Mouse (Mus musculus) embryonic facial prominence, embryonic 10.5 days (tissue): Measurements from ENCODE around the gene Prss38. TPM values are rescaled to one million over a fixed set of nuclear protein-coding genes. Genes with fewer than 3 reads are reported as not detected.

ENCODE experiments used
- DNase-seq: peaks from one replicate; pipeline ENCODE4 v3.0.0-alpha.2; 2017; ENCODE audit warnings: low spot score
- H3K27ac ChIP-seq: fragments of 300-500 bp; sonication (generic); replicated peaks from 2 replicates; pipeline ENCODE4 v1.5.1; 2016; ENCODE audit warnings: mild to moderate bottlenecking
- H3K27me3 ChIP-seq: fragments of 300-500 bp; sonication (generic); replicated peaks from 2 replicates; pipeline ENCODE4 v1.6.1; 2016; ENCODE audit warnings: low read depth, mild to moderate bottlenecking; ENCODE audit not compliant: poor library complexity, severe bottlenecking
- H3K36me3 ChIP-seq: fragments of 300-500 bp; sonication (generic); replicated peaks from 2 replicates; pipeline ENCODE4 v1.6.1; 2016; ENCODE audit warnings: mild to moderate bottlenecking, moderate library complexity
- H3K4me1 ChIP-seq: fragments of 300-500 bp; sonication (generic); 2 replicates; pipeline ENCODE4 v1.6.1; 2016
- H3K4me3 ChIP-seq: fragments of 300-500 bp; sonication (generic); 2 replicates; pipeline ENCODE4 v1.5.1; 2016; ENCODE audit warnings: mild to moderate bottlenecking, moderate library complexity
- H3K9me3 ChIP-seq: fragments of 300-500 bp; sonication (generic); 2 replicates; pipeline ENCODE4 v1.6.1; 2016; ENCODE audit warnings: mild to moderate bottlenecking
- WGBS: fragments of 180-500 bp; shearing (Covaris S2); methylation state at CpG from one replicate; pipeline ENCODE4 v1.1.7; 2016; 5-methylcytosine and 5-hydroxymethylcytosine counted together
- microRNA-seq: library from miRNA; unstranded; fragments of <30 nt; microRNA quantifications from one replicate; pipeline ENCODE4, GENCODE M21; 2017
- polyA plus RNA-seq: library from polyadenylated mRNA; unstranded; fragments of >200 nt; fragmentation: Nextera tagmentation; extraction: Ambion mirVana; gene quantifications from 2 replicates; pipeline ENCODE4 v1.2.1, GENCODE M21; 2016

Prss38 gene
- polyA plus RNA-seq, 1 experiment from 2014 or later = not detected

DNA sequence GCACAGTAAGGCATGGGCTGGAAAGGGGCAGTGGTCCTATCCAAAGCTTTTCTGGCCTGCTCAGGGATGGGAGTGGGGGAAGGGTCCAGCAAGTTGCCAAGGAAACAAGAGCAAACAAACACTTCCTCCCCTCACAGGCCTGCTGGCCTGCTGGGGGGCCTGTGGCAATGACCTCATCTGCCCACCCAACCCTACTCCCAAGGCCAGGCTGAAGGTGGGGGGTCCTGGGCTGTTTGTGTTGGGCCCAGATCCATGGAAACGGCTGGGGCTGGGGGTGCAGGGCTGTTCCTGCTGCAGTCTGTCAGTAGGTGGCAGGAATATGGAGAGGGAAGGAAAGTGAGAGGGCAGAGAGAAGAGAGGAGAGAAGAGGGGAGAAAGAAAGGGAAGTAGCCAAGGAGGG lies 39.1 kb downstream of the Prss38 start:
- Histone ChIP-seq H3K9me3 (no peaks in the 10 kb centered on the region), H3K36me3 (no peaks in the 10 kb centered on the region), H3K27me3 (peaks cover 15% of the 10 kb centered on the region), H3K4me3 (no peak overlapping the region), H3K4me1 (peaks cover 37% of the 10 kb centered on the region), H3K27ac (peak overlapping the region; percentile 35)
- peak; percentile 72 for DNase-seq
- WGBS = 19% methylated on average over 1 of the region's 1 CpGs

DNA sequence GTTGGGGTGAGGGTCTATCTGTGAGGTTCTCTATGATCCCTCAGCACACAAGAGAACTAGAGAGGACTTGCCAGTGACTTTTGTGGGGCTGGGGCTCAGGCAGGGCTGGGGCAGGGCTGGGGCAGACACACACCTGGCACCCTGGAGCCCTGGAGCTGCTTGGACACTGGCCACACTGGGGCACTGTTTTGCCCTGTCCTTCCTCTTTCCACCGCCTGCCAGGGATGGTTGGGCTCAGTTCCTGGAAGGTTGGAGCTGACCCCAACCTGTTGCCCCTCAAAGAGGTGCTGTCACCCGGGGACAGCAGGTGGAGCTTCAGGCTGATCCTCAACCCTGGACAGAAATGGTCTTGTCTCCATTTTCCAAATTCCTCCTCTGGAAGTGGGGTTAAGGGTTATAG lies 39.5 kb downstream of the Prss38 start:
- peaks cover 41% of the 10 kb centered on the region for H3K4me1 ChIP-seq
- 48% methylated on average over 2 of the region's 2 CpGs for WGBS
- H3K36me3 ChIP-seq = no peaks in the 10 kb centered on the region
- peak overlapping the region; percentile 35 for H3K27ac ChIP-seq
- H3K27me3 ChIP-seq = peaks cover 19% of the 10 kb centered on the region
- DNase-seq = no peak
- no peaks in the 10 kb centered on the region for H3K9me3 ChIP-seq
- H3K4me3 ChIP-seq = no peak overlapping the region

DNA sequence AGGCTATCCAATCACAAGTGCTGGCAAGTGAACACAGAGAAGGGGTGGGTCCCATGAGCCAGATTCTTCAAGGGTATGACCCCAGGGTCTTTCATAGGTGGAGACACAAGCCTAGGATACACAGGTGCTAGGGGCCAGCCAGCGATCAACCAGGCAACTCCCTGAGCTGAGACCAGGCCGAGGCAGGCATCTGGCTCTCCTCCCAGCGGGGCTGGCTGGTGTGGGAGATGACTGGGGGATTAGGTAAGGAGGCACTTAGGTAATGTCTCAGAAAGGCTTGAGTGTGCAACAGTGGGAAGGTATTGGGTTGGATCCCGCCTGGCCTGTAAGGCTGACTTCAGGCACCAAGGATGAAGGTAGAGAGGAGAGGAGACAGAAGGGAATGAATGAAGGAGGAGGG lies 40.3 kb downstream of the Prss38 start:
- H3K4me1 ChIP-seq = peaks cover 49% of the 10 kb centered on the region
- whole genome bisulfite sequencing = 85% methylated on average over 4 of the region's 4 CpGs
- peak overlapping the region; percentile 40; the same call in 1 of the 2 replicates for H3K27ac ChIP-seq
- no peaks in the 10 kb centered on the region for H3K9me3 ChIP-seq
- no peak for DNase-seq
- H3K27me3 ChIP-seq = peaks cover 27% of the 10 kb centered on the region
- H3K36me3 ChIP-seq = no peaks in the 10 kb centered on the region
- no peak overlapping the region for H3K4me3 ChIP-seq

DNA sequence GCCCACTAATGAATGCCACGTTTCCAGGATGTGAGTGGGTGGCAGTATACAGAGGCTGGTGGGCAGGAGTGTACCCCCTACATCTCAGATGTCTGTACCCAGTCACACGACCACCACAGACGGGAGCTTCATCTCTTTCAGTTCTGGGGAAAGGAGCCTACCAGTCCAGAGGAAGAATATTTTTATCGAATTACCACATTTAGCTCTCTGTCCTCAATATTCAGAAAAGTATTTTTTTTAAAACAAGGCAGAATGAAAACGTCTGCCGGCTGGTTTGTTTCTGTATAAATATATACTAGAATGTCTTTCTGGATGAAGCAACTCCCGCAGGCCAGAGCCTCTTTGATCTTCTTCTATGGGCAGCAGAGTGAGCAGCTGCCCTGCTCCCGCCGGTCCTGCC lies 42.5 kb downstream of the Prss38 start:
- DNase-seq = no peak
- H3K4me3 ChIP-seq = no peak overlapping the region
- H3K36me3 ChIP-seq = no peaks in the 10 kb centered on the region
- 56% methylated on average over 9 of the region's 9 CpGs for WGBS
- peaks cover 66% of the 10 kb centered on the region for H3K4me1 ChIP-seq
- no peaks in the 10 kb centered on the region for H3K9me3 ChIP-seq
- H3K27me3 ChIP-seq = peaks cover 40% of the 10 kb centered on the region
- no peak overlapping the region for H3K27ac ChIP-seq

DNA sequence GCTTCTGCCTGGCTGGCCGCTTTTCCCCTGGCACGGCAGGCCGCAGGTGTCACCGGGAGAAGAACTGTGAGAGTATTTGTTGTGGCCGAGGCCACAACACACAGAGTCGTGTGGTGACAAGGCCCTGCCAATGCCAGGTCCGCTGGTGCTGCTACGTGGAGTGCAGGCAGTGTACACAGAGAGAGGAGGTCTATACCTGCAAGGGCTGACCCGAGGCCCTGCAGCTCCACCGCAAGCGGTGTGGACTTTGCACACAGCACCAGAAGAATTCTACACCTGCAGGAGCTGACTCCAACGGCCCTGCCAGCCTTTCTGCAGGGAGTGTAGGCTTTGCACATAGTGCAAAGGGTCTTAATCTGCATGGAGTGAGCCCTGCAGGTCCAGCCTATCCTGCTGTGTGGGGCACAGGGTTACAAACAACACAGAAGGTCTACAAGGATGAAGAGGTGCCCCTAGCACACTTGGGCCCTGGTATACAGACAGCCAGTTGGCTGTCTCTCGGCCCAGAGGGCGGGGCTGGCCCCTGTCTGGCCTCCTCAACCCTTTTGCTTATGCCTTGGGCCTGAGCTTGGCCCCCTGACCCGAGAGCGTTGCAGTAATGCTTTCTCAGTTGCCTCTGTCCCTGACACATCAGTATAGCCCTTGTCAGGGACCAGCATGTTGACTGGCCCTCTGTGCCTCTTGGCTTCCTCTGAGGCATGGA lies 44.1 kb downstream of the Prss38 start:
- no peaks in the 10 kb centered on the region for H3K9me3 ChIP-seq
- H3K27me3 ChIP-seq = peaks cover 40% of the 10 kb centered on the region
- WGBS = 82% methylated on average over 16 of the region's 16 CpGs
- no peaks in the 10 kb centered on the region for H3K36me3 ChIP-seq
- no peak overlapping the region for H3K27ac ChIP-seq
- no peak for DNase-seq
- H3K4me1 ChIP-seq = peaks cover 58% of the 10 kb centered on the region
- no peak overlapping the region for H3K4me3 ChIP-seq

DNA sequence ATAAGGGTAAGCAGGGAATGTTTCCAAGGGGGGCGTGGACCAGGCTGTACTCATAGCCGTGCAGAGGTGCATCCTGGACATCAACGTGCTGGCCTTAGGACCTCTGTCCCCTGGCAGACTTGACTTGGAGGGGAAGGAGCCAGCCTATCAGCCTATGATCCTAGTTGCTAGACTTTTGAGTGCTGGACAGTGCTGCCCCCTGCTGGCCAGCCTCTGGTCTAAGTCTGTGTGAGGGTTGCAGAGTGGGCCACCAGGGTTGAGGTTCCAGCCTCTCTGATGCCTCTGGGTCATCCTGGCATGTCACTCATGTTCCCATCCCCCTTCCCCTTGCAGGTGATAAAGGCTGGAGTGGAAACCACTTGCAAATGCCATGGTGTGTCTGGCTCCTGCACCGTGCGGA lies 44.9 kb downstream of the Prss38 start:
- DNase-seq = peak; percentile 84
- Histone ChIP-seq H3K36me3 (no peaks in the 10 kb centered on the region), H3K9me3 (no peaks in the 10 kb centered on the region), H3K4me1 (peaks cover 50% of the 10 kb centered on the region), H3K27ac (no peak overlapping the region), H3K4me3 (no peak overlapping the region), H3K27me3 (peaks cover 40% of the 10 kb centered on the region)
- 42% methylated on average over 5 of the region's 5 CpGs for WGBS

DNA sequence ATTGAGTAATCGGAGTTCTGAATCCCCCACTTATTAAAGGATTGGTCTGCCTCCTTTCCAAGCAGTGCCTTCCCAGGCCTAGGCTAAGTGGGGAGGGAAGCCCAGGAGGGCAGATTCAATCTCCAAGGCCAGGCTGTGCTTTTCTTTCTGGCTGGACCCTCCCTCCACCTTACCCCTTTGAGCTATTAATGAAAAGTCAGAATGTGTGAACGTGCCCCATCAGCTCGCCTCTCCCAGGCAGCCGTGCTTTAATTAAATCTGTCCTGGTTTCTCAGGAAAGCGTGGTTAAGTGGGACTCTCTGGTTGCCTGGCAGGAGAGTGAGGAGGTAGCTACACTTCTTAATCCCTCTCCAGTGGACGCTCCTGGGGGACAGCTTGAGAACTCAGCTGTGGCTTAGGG lies 45.8 kb downstream of the Prss38 start:
- no peak for DNase-seq

DNA sequence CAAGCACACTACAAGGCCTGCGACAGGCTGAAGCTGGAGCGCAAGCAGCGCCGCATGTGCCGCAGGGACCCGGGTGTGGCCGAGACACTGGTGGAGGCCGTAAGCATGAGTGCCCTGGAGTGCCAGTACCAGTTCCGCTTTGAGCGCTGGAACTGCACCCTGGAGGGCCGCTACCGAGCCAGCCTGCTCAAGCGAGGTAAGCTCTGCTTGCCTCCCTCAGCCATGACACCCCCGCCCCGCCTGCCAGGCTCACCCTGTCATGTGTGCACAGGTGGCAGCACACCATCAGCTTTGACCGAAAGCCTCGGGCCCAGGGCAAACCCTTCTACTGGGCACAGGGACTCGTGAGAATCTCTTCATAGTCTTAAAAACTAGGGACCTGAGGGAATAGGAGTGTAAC lies 47.8 kb downstream of the Prss38 start:
- 89% methylated on average over 18 of the region's 18 CpGs for WGBS
- Histone ChIP-seq H3K4me3 (no peak overlapping the region), H3K36me3 (no peaks in the 10 kb centered on the region), H3K9me3 (no peaks in the 10 kb centered on the region), H3K27ac (no peak overlapping the region; the same call in 1 of the 2 replicates), H3K4me1 (peaks cover 40% of the 10 kb centered on the region), H3K27me3 (peaks cover 38% of the 10 kb centered on the region)
- DNase-seq = no peak

More for the DNA sequence above, 45.8 kb downstream of the Prss38 start:
- Histone ChIP-seq H3K9me3 (no peaks in the 10 kb centered on the region), H3K4me3 (no peak overlapping the region), H3K4me1 (peaks cover 49% of the 10 kb centered on the region), H3K27ac (peak overlapping the region; percentile 69), H3K27me3 (peaks cover 40% of the 10 kb centered on the region), H3K36me3 (no peaks in the 10 kb centered on the region)
- 11% methylated on average over 6 of the region's 6 CpGs for WGBS

DNA sequence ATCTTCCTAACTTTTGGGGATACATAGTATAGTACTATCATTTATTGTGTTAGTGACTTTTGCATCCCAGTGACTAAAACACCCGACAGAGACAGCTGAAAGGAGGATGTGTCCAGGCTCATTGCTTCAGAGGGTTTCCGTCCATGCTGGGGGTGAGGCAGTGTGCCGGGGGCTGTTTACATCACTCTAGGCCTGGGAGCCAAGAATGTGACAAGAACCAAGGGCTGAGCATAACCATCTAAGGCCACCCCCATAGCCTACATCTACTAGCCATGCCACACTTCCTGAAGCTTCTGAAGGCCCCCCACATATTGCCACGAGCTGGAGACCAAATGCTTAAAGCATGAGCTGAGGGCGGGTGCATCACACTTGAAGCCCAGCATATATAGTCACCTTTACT lies 50.7 kb downstream of the Prss38 start:
- no peak for DNase-seq
- Histone ChIP-seq H3K27me3 (peaks cover 13% of the 10 kb centered on the region), H3K4me1 (peaks cover 19% of the 10 kb centered on the region), H3K9me3 (no peaks in the 10 kb centered on the region), H3K36me3 (no peaks in the 10 kb centered on the region), H3K4me3 (no peak overlapping the region), H3K27ac (no peak overlapping the region)
- 78% methylated on average over 5 of the region's 5 CpGs for WGBS

DNA sequence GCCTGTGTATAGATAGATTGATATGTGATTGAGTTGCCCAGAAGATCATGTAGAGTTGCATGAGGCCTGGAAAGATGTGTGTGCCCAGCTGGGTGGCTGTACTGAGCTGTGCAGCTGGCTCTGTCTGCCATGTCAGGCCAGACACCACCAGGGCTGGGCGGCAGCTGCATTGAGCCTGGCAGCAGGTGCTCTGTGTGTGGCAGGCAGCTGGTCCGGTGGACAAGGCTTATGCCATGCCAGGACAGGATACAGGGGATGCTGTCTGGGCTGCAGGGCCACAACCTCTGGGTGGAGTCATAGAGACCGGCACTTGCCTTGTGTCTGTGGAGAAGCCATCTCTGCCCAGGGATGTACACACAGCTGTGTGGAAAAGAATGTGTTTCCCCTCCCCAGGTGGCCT lies 52.5 kb downstream of the Prss38 start:
- Histone ChIP-seq H3K36me3 (no peaks in the 10 kb centered on the region), H3K27ac (no peak overlapping the region), H3K9me3 (no peaks in the 10 kb centered on the region), H3K27me3 (peaks cover 8% of the 10 kb centered on the region; the same call in 1 of the 2 replicates), H3K4me1 (peaks cover 4% of the 10 kb centered on the region; the same call in 1 of the 2 replicates), H3K4me3 (no peak overlapping the region)
- WGBS = 86% methylated on average over 3 of the region's 3 CpGs
- DNase-seq = no peak

Small RNA genes lying within 50 kb of the gene (microRNA-seq; reads per million reads assigned to microRNA genes)
- gene Gm24756 = not detected

Other genes starting within 250 kb of the Prss38 start
- gene Obscn, start 239.3 kb downstream of the Prss38 start, polyA plus RNA-seq = 0.05 and 0.24 TPM in 2 replicates
- 4.0 and 4.7 TPM in 2 replicates for gene Iba57, start 211.9 kb downstream of the Prss38 start, polyA plus RNA-seq
- 0.15 TPM in 1 of 2 replicates, not detected in the other for gene Gjc2, start 192.4 kb downstream of the Prss38 start, polyA plus RNA-seq
- 133 and 146 TPM in 2 replicates for gene Guk1, start 183.4 kb downstream of the Prss38 start, polyA plus RNA-seq
- 119 and 128 TPM in 2 replicates for gene Mrpl55, start 173.2 kb downstream of the Prss38 start, polyA plus RNA-seq
- gene 2310033P09Rik, start 167.3 kb downstream of the Prss38 start, polyA plus RNA-seq = 43.9 and 46.0 TPM in 2 replicates
- 645 and 651 TPM in 2 replicates for gene Arf1, start 147.4 kb downstream of the Prss38 start, polyA plus RNA-seq
- gene Wnt3a, start 84.9 kb downstream of the Prss38 start, polyA plus RNA-seq = 0.77 and 1.7 TPM in 2 replicates
- gene Wnt9a, start 68.7 kb downstream of the Prss38 start, polyA plus RNA-seq = 2.3 and 2.6 TPM in 2 replicates
- 19.1 and 19.6 TPM in 2 replicates for gene Jmjd4, start 74.4 kb upstream of the Prss38 start, polyA plus RNA-seq
- 128 and 134 TPM in 2 replicates for gene Snap47, start 75.5 kb upstream of the Prss38 start, polyA plus RNA-seq
- gene Zfp867, start 96.8 kb upstream of the Prss38 start, polyA plus RNA-seq = 8.6 and 9.3 TPM in 2 replicates
- gene Zkscan17, start 151.1 kb upstream of the Prss38 start, polyA plus RNA-seq = 37.2 and 39.3 TPM in 2 replicates
- gene Nlrp3, start 165.9 kb upstream of the Prss38 start, polyA plus RNA-seq = 0.14 and 0.16 TPM in 2 replicates
- 0.06 TPM in 1 of 2 replicates, not detected in the other for gene Olfr222, start 200.6 kb upstream of the Prss38 start, polyA plus RNA-seq
- gene Olfr223, start 217.6 kb upstream of the Prss38 start, polyA plus RNA-seq = not detected in 2 replicates